Mouse (Mus musculus): ENCODE measurements around the gene Fmo5. TPM values are rescaled to one million over a fixed set of nuclear protein-coding genes. Genes with fewer than 3 reads are reported as not detected.

Fmo5 gene
- total RNA-seq, 1 experiment, result 0.27 TPM

DNA sequence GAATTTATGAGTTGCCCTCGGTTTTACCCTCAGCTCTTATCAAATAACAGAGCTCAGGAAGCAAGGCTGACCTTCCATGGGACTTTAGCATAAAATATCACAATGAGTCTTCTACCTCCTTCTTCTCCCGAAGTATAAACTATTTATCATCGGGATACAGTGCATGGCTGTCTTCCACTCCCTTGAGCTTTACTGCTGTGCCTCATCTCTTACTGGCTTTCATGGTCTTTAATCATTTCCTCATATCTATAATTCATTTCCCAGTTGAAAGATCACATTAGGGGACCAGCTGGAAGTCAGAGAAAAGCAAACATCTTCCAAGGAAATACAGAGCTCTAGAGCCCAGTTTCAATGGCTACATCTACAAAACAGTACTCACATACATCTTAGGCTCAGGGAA lies 20.4 kb downstream of the Fmo5 start:
- in situ Hi-C loops (cut with MboI; ENCODE audit: low sequenced_read_pairs in 2 of 2, unreplicated experiment in 2 of 2), result no loop called here
- Histone ChIP-seq H3K9me3 (ENCODE audit: control insufficient read depth, insufficient read depth, low read depth, low read length) (no peaks in the 10 kb centered on the region; the same call in 1 of the 2 replicates), H3K27ac (ENCODE audit: insufficient read depth, low read depth, low read length, poor library complexity, severe bottlenecking) (no peak overlapping the region)

DNA sequence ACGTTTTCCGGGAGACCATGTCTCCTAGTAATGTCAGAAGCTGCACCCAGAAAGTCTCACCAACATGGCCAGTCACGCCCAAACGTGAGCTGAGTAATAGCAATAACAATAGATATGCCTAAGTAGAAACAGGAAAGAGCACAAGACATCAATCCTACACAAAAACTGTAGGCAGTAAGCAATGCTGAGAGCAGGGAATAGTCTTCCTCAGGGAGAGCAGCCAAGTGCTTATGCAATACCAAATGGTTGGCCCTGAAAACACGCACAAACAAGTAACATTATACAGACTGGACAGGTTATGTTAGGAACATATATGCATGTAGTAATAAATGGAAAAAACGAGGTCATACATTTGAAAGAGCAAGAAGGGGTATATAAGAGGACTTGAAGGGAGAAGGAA lies 20.9 kb downstream of the Fmo5 start:
- H3K4me3 ChIP-seq (ENCODE audit: insufficient read depth in 1 of 2, low read depth in 1 of 2, low read length in 2 of 2, poor library complexity in 1 of 2, severe bottlenecking in 1 of 2), result no peak overlapping the region
- no peaks in the 10 kb centered on the region for H3K36me3 ChIP-seq (ENCODE audit: control insufficient read depth, insufficient read depth, low read length, poor library complexity, severe bottlenecking)
- no peak for DNase-seq (ENCODE audit: low read depth, low spot score)
- no peaks in the 10 kb centered on the region for H3K4me1 ChIP-seq (ENCODE audit: control insufficient read depth in 2 of 2, insufficient read depth in 2 of 2, low read length in 2 of 2, poor library complexity in 1 of 2)
- TF ChIP-seq MAFK (IDR thresholded peaks at IDR 0.05; ENCODE audit: insufficient read depth, low read depth, low read length) (no peak), ZNF384 (IDR thresholded peaks at IDR 0.05; ENCODE audit: low read depth, low read length) (no peak), CHD2 (IDR thresholded peaks at IDR 0.05; ENCODE audit: low read depth, low read length) (no peak), HCFC1 (IDR thresholded peaks at IDR 0.05; ENCODE audit: borderline replicate concordance, insufficient read depth, low read length) (no peak), ZC3H11A (IDR thresholded peaks at IDR 0.05; ENCODE audit: borderline replicate concordance, low read depth, low read length) (no peak)
- H3K9ac ChIP-seq (ENCODE audit: insufficient read depth, low read depth, low read length, poor library complexity, severe bottlenecking), result no peak overlapping the region
- no peak overlapping the region for H3K27ac ChIP-seq (ENCODE audit: insufficient read depth, low read depth, low read length, poor library complexity, severe bottlenecking)
- in situ Hi-C loops (cut with MboI; ENCODE audit: low sequenced_read_pairs in 2 of 2, unreplicated experiment in 2 of 2), result no loop called here
- H3K9me3 ChIP-seq (ENCODE audit: control insufficient read depth, insufficient read depth, low read depth, low read length), result no peaks in the 10 kb centered on the region; the same call in 1 of the 2 replicates

More for the DNA sequence above, 20.4 kb downstream of the Fmo5 start:
- Histone ChIP-seq H3K9ac (ENCODE audit: insufficient read depth, low read depth, low read length, poor library complexity, severe bottlenecking) (no peak overlapping the region), H3K4me1 (ENCODE audit: control insufficient read depth in 2 of 2, insufficient read depth in 2 of 2, low read length in 2 of 2, poor library complexity in 1 of 2) (no peaks in the 10 kb centered on the region), H3K36me3 (ENCODE audit: control insufficient read depth, insufficient read depth, low read length, poor library complexity, severe bottlenecking) (no peaks in the 10 kb centered on the region), H3K4me3 (ENCODE audit: insufficient read depth in 1 of 2, low read depth in 1 of 2, low read length in 2 of 2, poor library complexity in 1 of 2, severe bottlenecking in 1 of 2) (no peak overlapping the region)
- TF ChIP-seq CHD2 (IDR thresholded peaks at IDR 0.05; ENCODE audit: low read depth, low read length), result no peak
- TF ChIP-seq ZNF384 (IDR thresholded peaks at IDR 0.05; ENCODE audit: low read depth, low read length), result no peak
- TF ChIP-seq HCFC1 (IDR thresholded peaks at IDR 0.05; ENCODE audit: borderline replicate concordance, insufficient read depth, low read length), result no peak
- no peak for TF ChIP-seq MAFK (IDR thresholded peaks at IDR 0.05; ENCODE audit: insufficient read depth, low read depth, low read length)
- no peak for TF ChIP-seq ZC3H11A (IDR thresholded peaks at IDR 0.05; ENCODE audit: borderline replicate concordance, low read depth, low read length)
- no peak for DNase-seq (ENCODE audit: low read depth, low spot score)

DNA sequence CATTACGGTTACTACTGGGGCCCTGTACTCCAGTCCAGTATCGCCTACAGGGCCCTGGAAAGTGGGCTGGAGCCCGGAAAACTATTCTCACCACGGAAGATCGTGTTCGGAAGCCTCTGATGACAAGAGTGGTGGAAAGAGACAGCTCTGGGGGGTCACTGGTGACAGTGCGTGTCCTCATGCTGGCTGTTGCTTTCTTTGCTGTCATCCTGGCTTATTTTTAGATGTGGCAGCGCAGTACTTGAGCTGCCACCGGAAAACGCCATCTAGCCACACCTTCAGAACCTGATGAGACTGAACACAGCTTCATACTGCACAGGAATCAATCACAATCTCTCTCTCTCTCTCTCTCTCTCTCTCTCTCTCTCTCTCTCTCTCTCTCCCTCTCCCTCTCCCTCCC lies 23.0 kb downstream of the Fmo5 start:
- Histone ChIP-seq H3K4me3 (ENCODE audit: insufficient read depth in 1 of 2, low read depth in 1 of 2, low read length in 2 of 2, poor library complexity in 1 of 2, severe bottlenecking in 1 of 2) (no peak overlapping the region), H3K9me3 (ENCODE audit: control insufficient read depth, insufficient read depth, low read depth, low read length) (no peaks in the 10 kb centered on the region; the same call in 1 of the 2 replicates), H3K27ac (ENCODE audit: insufficient read depth, low read depth, low read length, poor library complexity, severe bottlenecking) (no peak overlapping the region), H3K9ac (ENCODE audit: insufficient read depth, low read depth, low read length, poor library complexity, severe bottlenecking) (no peak overlapping the region), H3K4me1 (ENCODE audit: control insufficient read depth in 2 of 2, insufficient read depth in 2 of 2, low read length in 2 of 2, poor library complexity in 1 of 2) (no peaks in the 10 kb centered on the region), H3K36me3 (ENCODE audit: control insufficient read depth, insufficient read depth, low read length, poor library complexity, severe bottlenecking) (no peaks in the 10 kb centered on the region)
- no peak for DNase-seq (ENCODE audit: low read depth, low spot score)
- in situ Hi-C loops (cut with MboI; ENCODE audit: low sequenced_read_pairs in 2 of 2, unreplicated experiment in 2 of 2), result no loop called here
- TF ChIP-seq HCFC1 (IDR thresholded peaks at IDR 0.05; ENCODE audit: borderline replicate concordance, insufficient read depth, low read length), result no peak
- TF ChIP-seq ZNF384 (IDR thresholded peaks at IDR 0.05; ENCODE audit: low read depth, low read length), result no peak
- TF ChIP-seq ZC3H11A (IDR thresholded peaks at IDR 0.05; ENCODE audit: borderline replicate concordance, low read depth, low read length), result no peak
- no peak for TF ChIP-seq MAFK (IDR thresholded peaks at IDR 0.05; ENCODE audit: insufficient read depth, low read depth, low read length)
- TF ChIP-seq CHD2 (IDR thresholded peaks at IDR 0.05; ENCODE audit: low read depth, low read length), result no peak

DNA sequence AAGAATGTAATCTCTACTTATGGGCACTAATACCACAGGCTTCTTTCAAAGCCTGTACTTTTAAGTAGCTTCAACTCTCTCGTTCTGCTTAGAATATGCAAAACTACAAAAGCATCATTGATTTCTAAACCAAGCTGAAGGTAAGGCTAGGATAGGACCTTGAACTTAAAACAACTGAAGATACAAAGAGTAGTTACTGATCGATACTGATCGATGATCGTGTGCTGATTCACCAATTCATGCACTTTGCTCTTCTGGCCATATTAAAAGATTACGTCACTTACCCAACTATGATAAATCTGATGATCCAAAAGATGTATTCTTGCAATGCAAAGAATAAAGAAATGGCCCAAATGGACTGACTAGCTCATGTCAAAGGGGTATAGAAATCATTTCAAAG lies 25.2 kb downstream of the Fmo5 start:
- Histone ChIP-seq H3K4me3 (ENCODE audit: insufficient read depth in 1 of 2, low read depth in 1 of 2, low read length in 2 of 2, poor library complexity in 1 of 2, severe bottlenecking in 1 of 2) (no peak overlapping the region), H3K9me3 (ENCODE audit: control insufficient read depth, insufficient read depth, low read depth, low read length) (no peaks in the 10 kb centered on the region; the same call in 1 of the 2 replicates), H3K9ac (ENCODE audit: insufficient read depth, low read depth, low read length, poor library complexity, severe bottlenecking) (no peak overlapping the region), H3K4me1 (ENCODE audit: control insufficient read depth in 2 of 2, insufficient read depth in 2 of 2, low read length in 2 of 2, poor library complexity in 1 of 2) (no peaks in the 10 kb centered on the region; a peak in 1 of 4 replicates), H3K27ac (ENCODE audit: insufficient read depth, low read depth, low read length, poor library complexity, severe bottlenecking) (no peak overlapping the region), H3K36me3 (ENCODE audit: control insufficient read depth, insufficient read depth, low read length, poor library complexity, severe bottlenecking) (no peaks in the 10 kb centered on the region)
- in situ Hi-C loops (cut with MboI; ENCODE audit: low sequenced_read_pairs in 2 of 2, unreplicated experiment in 2 of 2), result no loop called here
- no peak for DNase-seq (ENCODE audit: low read depth, low spot score)
- TF ChIP-seq MAFK (IDR thresholded peaks at IDR 0.05; ENCODE audit: insufficient read depth, low read depth, low read length), result no peak
- TF ChIP-seq CHD2 (IDR thresholded peaks at IDR 0.05; ENCODE audit: low read depth, low read length), result no peak
- no peak for TF ChIP-seq HCFC1 (IDR thresholded peaks at IDR 0.05; ENCODE audit: borderline replicate concordance, insufficient read depth, low read length)
- no peak for TF ChIP-seq ZC3H11A (IDR thresholded peaks at IDR 0.05; ENCODE audit: borderline replicate concordance, low read depth, low read length)
- no peak for TF ChIP-seq ZNF384 (IDR thresholded peaks at IDR 0.05; ENCODE audit: low read depth, low read length)

DNA sequence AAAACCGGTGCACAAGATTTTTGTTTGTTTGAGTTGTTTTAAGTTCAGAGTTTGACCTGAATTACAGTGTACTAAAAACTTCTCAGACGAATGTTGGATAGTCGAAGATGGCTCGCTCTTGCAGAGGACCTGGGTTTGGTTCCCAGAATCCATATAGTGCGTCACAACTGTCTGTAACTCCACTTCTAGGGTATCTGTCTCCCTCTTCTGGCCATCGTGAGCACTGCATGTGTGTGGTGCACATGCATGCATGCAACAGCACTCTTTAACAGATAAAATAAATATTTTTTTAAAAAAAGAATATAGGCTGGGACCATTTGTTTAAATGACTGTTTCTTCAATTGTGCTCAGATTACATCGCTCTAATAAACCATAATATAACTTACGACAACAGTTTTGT lies 26.3 kb downstream of the Fmo5 start:
- H3K9me3 ChIP-seq (ENCODE audit: control insufficient read depth, insufficient read depth, low read depth, low read length), result no peaks in the 10 kb centered on the region
- no peak overlapping the region for H3K4me3 ChIP-seq (ENCODE audit: insufficient read depth in 1 of 2, low read depth in 1 of 2, low read length in 2 of 2, poor library complexity in 1 of 2, severe bottlenecking in 1 of 2)
- peak; percentile 54 for DNase-seq (ENCODE audit: low read depth, low spot score)
- TF ChIP-seq ZNF384 (IDR thresholded peaks at IDR 0.05; ENCODE audit: low read depth, low read length) (no peak), MAFK (IDR thresholded peaks at IDR 0.05; ENCODE audit: insufficient read depth, low read depth, low read length) (no peak), HCFC1 (IDR thresholded peaks at IDR 0.05; ENCODE audit: borderline replicate concordance, insufficient read depth, low read length) (no peak), ZC3H11A (IDR thresholded peaks at IDR 0.05; ENCODE audit: borderline replicate concordance, low read depth, low read length) (no peak), CHD2 (IDR thresholded peaks at IDR 0.05; ENCODE audit: low read depth, low read length) (no peak)
- H3K9ac ChIP-seq (ENCODE audit: insufficient read depth, low read depth, low read length, poor library complexity, severe bottlenecking), result no peak overlapping the region
- H3K36me3 ChIP-seq (ENCODE audit: control insufficient read depth, insufficient read depth, low read length, poor library complexity, severe bottlenecking), result no peaks in the 10 kb centered on the region
- no peak overlapping the region for H3K27ac ChIP-seq (ENCODE audit: insufficient read depth, low read depth, low read length, poor library complexity, severe bottlenecking)
- in situ Hi-C loops (cut with MboI; ENCODE audit: low sequenced_read_pairs in 2 of 2, unreplicated experiment in 2 of 2), result no loop called here
- H3K4me1 ChIP-seq (ENCODE audit: control insufficient read depth in 2 of 2, insufficient read depth in 2 of 2, low read length in 2 of 2, poor library complexity in 1 of 2), result no peaks in the 10 kb centered on the region; a peak in 1 of 4 replicates

All from ES-E14 (cell line).